Mouse (Mus musculus): Measurements from ENCODE around the gene Ehmt1. TPM values are rescaled to one million over a fixed set of nuclear protein-coding genes. Genes with fewer than 3 reads are reported as not detected.
A peak's percentile ranks its signal among the peaks of the same experiment; 100 is the strongest.

The Ehmt1 gene
- total RNA-seq, 2 experiments from 2014 or later = 83.9 to 89.0 TPM

GRCm38 (mm10) chr2:24807036-24807435, 112.4 kb downstream of the Ehmt1 start:
- DNase-seq (ENCODE audit: low spot score in 2 of 2) = no peak

GRCm38 (mm10) chr2:24806143-24806542, 113.3 kb downstream of the Ehmt1 start:
- no peak for DNase-seq (ENCODE audit: low spot score in 2 of 2)

GRCm38 (mm10) chr2:24805621-24806020, 113.8 kb downstream of the Ehmt1 start:
- DNase-seq (ENCODE audit: low spot score in 2 of 2) = no peak

- DNase-seq (ENCODE audit: low spot score in 2 of 2) = no peak
Observed at GRCm38 (mm10) chr2:24796833-24797457, 122.5 kb downstream of the Ehmt1 start.

- DNase-seq (ENCODE audit: low spot score in 2 of 2) = no peak
Observed at GRCm38 (mm10) chr2:24787250-24787649, 132.2 kb downstream of the Ehmt1 start.

GRCm38 (mm10) chr2:24781253-24781652, 138.2 kb downstream of the Ehmt1 start:
- DNase-seq (ENCODE audit: low spot score in 2 of 2) = no peak

- no peak for DNase-seq (ENCODE audit: low spot score in 2 of 2)
Observed at GRCm38 (mm10) chr2:24776831-24777230, 142.6 kb downstream of the Ehmt1 start.

GRCm38 (mm10) chr2:24775951-24776587, 143.3 kb downstream of the Ehmt1 start:
- no peak for DNase-seq (ENCODE audit: low spot score in 2 of 2)

GRCm38 (mm10) chr2:24774832-24775231, 144.6 kb downstream of the Ehmt1 start:
- DNase-seq (ENCODE audit: low spot score in 2 of 2) = no peak

- no peak for DNase-seq (ENCODE audit: low spot score in 2 of 2)
Observed at GRCm38 (mm10) chr2:24770861-24771260, 148.6 kb downstream of the Ehmt1 start.

GRCm38 (mm10) chr2:24763115-24763557, 156.3 kb downstream of the Ehmt1 start, which contains the start of gene Cacna1b:
Cacna1b (minus strand) TSS chr2:24763152.
- DNase-seq (ENCODE audit: low spot score in 2 of 2) = peak; percentile 18 to 31

- no peak for DNase-seq (ENCODE audit: low spot score in 2 of 2)
Observed at GRCm38 (mm10) chr2:24762446-24762960, 156.9 kb downstream of the Ehmt1 start.

GRCm38 (mm10) chr2:24761923-24762445, 157.4 kb downstream of the Ehmt1 start:
- peak; percentile 41 to 42 for DNase-seq (ENCODE audit: low spot score in 2 of 2)

GRCm38 (mm10) chr2:24755276-24755675, 164.1 kb downstream of the Ehmt1 start:
- DNase-seq (ENCODE audit: low spot score in 2 of 2) = peak; percentile 14 to 19

- DNase-seq (ENCODE audit: low spot score in 2 of 2) = no peak
Observed at GRCm38 (mm10) chr2:24752599-24752998, 166.8 kb downstream of the Ehmt1 start.

- no peak for DNase-seq (ENCODE audit: low spot score in 2 of 2)
Observed at GRCm38 (mm10) chr2:24750051-24750450, 169.4 kb downstream of the Ehmt1 start.

GRCm38 (mm10) chr2:24747878-24748277, 171.5 kb downstream of the Ehmt1 start:
- no peak for DNase-seq (ENCODE audit: low spot score in 2 of 2)

Small RNA genes lying within 50 kb of the gene (microRNA-seq; reads per million reads assigned to microRNA genes)
- not detected for gene Gm22875

Other genes with a start within 250 kb of the Ehmt1 start
- 10 to 100 TPM in 1 of 2 experiments, 1 to 10 TPM in 1; 5.6 to 10.1 TPM for gene Cacna1b, start 156.5 kb downstream of the Ehmt1 start, total RNA-seq (2021)
- gene Arrdc1, start 15.6 kb upstream of the Ehmt1 start, total RNA-seq (2021) = 10 to 100 TPM; 30.3 to 38.3 TPM
- gene Zmynd19, start 30.2 kb upstream of the Ehmt1 start, total RNA-seq (2021) = 10 to 100 TPM; 28.5 to 28.9 TPM
- 10 to 100 TPM; 20.3 to 21.3 TPM for gene Dph7, start 42.8 kb upstream of the Ehmt1 start, total RNA-seq (2021)
- 10 to 100 TPM; 82.1 to 96.4 TPM for gene Mrpl41, start 55.5 kb upstream of the Ehmt1 start, total RNA-seq (2021)
- 10 to 100 TPM; 50.8 to 54.4 TPM for gene Pnpla7, start 56.4 kb upstream of the Ehmt1 start, total RNA-seq (2021)
- gene Nsmf, start 134.7 kb upstream of the Ehmt1 start, total RNA-seq (2021) = 10 to 100 TPM; 78.9 to 80.1 TPM
- 1 to 10 TPM; 2.0 to 5.4 TPM for gene Entpd8, start 160.7 kb upstream of the Ehmt1 start, total RNA-seq (2021)
- under 1 TPM in 1 of 2 experiments, not detected in 1; 0.59 TPM for gene Noxa1, start 175.5 kb upstream of the Ehmt1 start, total RNA-seq (2021)

Measured in adrenal gland, postnatal 4 days (tissue).